Mouse (Mus musculus) cerebellum, adult 2 months (tissue): ENCODE results near the gene Pram1.

Experiments used
- CTCF ChIP-seq: fragments of 200-500 bp; IDR thresholded peaks from 2 replicates; pipeline ENCODE4 v1.5.1; 2011; ENCODE audit warnings: low read depth, mild to moderate bottlenecking, control low read depth, low read length, moderate library complexity, borderline replicate concordance; ENCODE audit not compliant: insufficient read depth
- POLR2A ChIP-seq: fragments of 200-500 bp; IDR thresholded peaks from 2 replicates; pipeline ENCODE4 v1.6.1; 2011; ENCODE audit warnings: low read length, control low read depth, borderline replicate concordance; ENCODE audit not compliant: insufficient read depth

GRCm38 (mm10) chr17:33630171-33630895 lies 7.5 kb upstream of the Pram1 start:
- TF ChIP-seq POLR2A (no peak), CTCF (no peak)
